Mouse (Mus musculus): Measurements from ENCODE around the gene Ppp6r2.

GRCm38 (mm10) chr15:89297695-89298094 is 86.3 kb downstream of the Ppp6r2 start:
- no peak for TF ChIP-seq CTCF (IDR thresholded peaks at IDR 0.05; ENCODE audit: control insufficient read depth, insufficient read depth, insufficient read length)
- TF ChIP-seq CEBPB (IDR thresholded peaks at IDR 0.05; ENCODE audit: low read depth): no peak
- no peak for TF ChIP-seq USF1 (IDR thresholded peaks at IDR 0.05; ENCODE audit: low read depth)
- no peak for TF ChIP-seq MAX (IDR thresholded peaks at IDR 0.05)
- no peak for TF ChIP-seq FOSL1 (IDR thresholded peaks at IDR 0.05; ENCODE audit: insufficient read depth, low read length, poor library complexity, severe bottlenecking)

Data from C2C12 (cell line).